Mouse (Mus musculus): Measurements from ENCODE around the gene Senp7. TPM values are rescaled to one million over a fixed set of nuclear protein-coding genes. Genes with fewer than 3 reads are reported as not detected.
A peak's percentile ranks its signal among the peaks of the same experiment; 100 is the strongest.

The Senp7 gene
- polyA plus RNA-seq, 1 experiment: 45.1 TPM

- no peak for TF ChIP-seq CTCF (IDR thresholded peaks at IDR 0.05; ENCODE audit: borderline replicate concordance, extremely low read depth, insufficient read depth, insufficient read length)
- peak; percentile 91 for TF ChIP-seq POLR2A (IDR thresholded peaks at IDR 0.05; ENCODE audit: borderline replicate concordance, extremely low read depth, insufficient read depth, insufficient read length, poor library complexity, severe bottlenecking)
- peak; percentile 97 for DNase-seq (ENCODE audit: low read depth)
Observed at GRCm38 (mm10) chr16:56037138-56038010, 10.8 kb upstream of the Senp7 start, which contains the start of gene Trmt10c. TSS of gene Trmt10c (minus strand) at chr16:56037819.

GRCm38 (mm10) chr16:56038090-56038489 is 10.0 kb upstream of the Senp7 start:
- no peak for DNase-seq (ENCODE audit: low read depth)
- TF ChIP-seq POLR2A (IDR thresholded peaks at IDR 0.05; ENCODE audit: borderline replicate concordance, extremely low read depth, insufficient read depth, insufficient read length, poor library complexity, severe bottlenecking) (no peak), CTCF (IDR thresholded peaks at IDR 0.05; ENCODE audit: borderline replicate concordance, extremely low read depth, insufficient read depth, insufficient read length) (no peak)

GRCm38 (mm10) chr16:56055911-56056310 is 7.8 kb downstream of the Senp7 start:
- TF ChIP-seq CTCF (IDR thresholded peaks at IDR 0.05; ENCODE audit: borderline replicate concordance, extremely low read depth, insufficient read depth, insufficient read length) (no peak), POLR2A (IDR thresholded peaks at IDR 0.05; ENCODE audit: borderline replicate concordance, extremely low read depth, insufficient read depth, insufficient read length, poor library complexity, severe bottlenecking) (no peak)
- DNase-seq (ENCODE audit: low read depth): no peak

GRCm38 (mm10) chr16:56056944-56057590 is 8.9 kb downstream of the Senp7 start:
- peak; percentile 75 for DNase-seq (ENCODE audit: low read depth)
- TF ChIP-seq CTCF (IDR thresholded peaks at IDR 0.05; ENCODE audit: borderline replicate concordance, extremely low read depth, insufficient read depth, insufficient read length) (no peak), POLR2A (IDR thresholded peaks at IDR 0.05; ENCODE audit: borderline replicate concordance, extremely low read depth, insufficient read depth, insufficient read length, poor library complexity, severe bottlenecking) (no peak)

- TF ChIP-seq CTCF (IDR thresholded peaks at IDR 0.05; ENCODE audit: borderline replicate concordance, extremely low read depth, insufficient read depth, insufficient read length): no peak
- no peak for TF ChIP-seq POLR2A (IDR thresholded peaks at IDR 0.05; ENCODE audit: borderline replicate concordance, extremely low read depth, insufficient read depth, insufficient read length, poor library complexity, severe bottlenecking)
- no peak for DNase-seq (ENCODE audit: low read depth)
Observed at GRCm38 (mm10) chr16:56058151-56058550, 10.0 kb downstream of the Senp7 start.

GRCm38 (mm10) chr16:56061995-56062594 is 14.0 kb downstream of the Senp7 start:
- no peak for TF ChIP-seq POLR2A (IDR thresholded peaks at IDR 0.05; ENCODE audit: borderline replicate concordance, extremely low read depth, insufficient read depth, insufficient read length, poor library complexity, severe bottlenecking)
- DNase-seq (ENCODE audit: low read depth): no peak

- no peak for DNase-seq (ENCODE audit: low read depth)
- TF ChIP-seq POLR2A (IDR thresholded peaks at IDR 0.05; ENCODE audit: borderline replicate concordance, extremely low read depth, insufficient read depth, insufficient read length, poor library complexity, severe bottlenecking) (no peak), CTCF (IDR thresholded peaks at IDR 0.05; ENCODE audit: borderline replicate concordance, extremely low read depth, insufficient read depth, insufficient read length) (no peak)
Observed at GRCm38 (mm10) chr16:56062981-56063380, 14.8 kb downstream of the Senp7 start.

- DNase-seq (ENCODE audit: low read depth): peak; percentile 94
- peak; percentile 50; the same call in 1 of the 2 replicates for TF ChIP-seq CTCF (IDR thresholded peaks at IDR 0.05; ENCODE audit: borderline replicate concordance, extremely low read depth, insufficient read depth, insufficient read length)
- no peak for TF ChIP-seq POLR2A (IDR thresholded peaks at IDR 0.05; ENCODE audit: borderline replicate concordance, extremely low read depth, insufficient read depth, insufficient read length, poor library complexity, severe bottlenecking)
Observed at GRCm38 (mm10) chr16:56064334-56064990, 16.3 kb downstream of the Senp7 start.

- no peak for DNase-seq (ENCODE audit: low read depth)
- no peak for TF ChIP-seq CTCF (IDR thresholded peaks at IDR 0.05; ENCODE audit: borderline replicate concordance, extremely low read depth, insufficient read depth, insufficient read length)
- TF ChIP-seq POLR2A (IDR thresholded peaks at IDR 0.05; ENCODE audit: borderline replicate concordance, extremely low read depth, insufficient read depth, insufficient read length, poor library complexity, severe bottlenecking): no peak
Observed at GRCm38 (mm10) chr16:56066113-56066512, 18.0 kb downstream of the Senp7 start.

GRCm38 (mm10) chr16:56068523-56069070 is 20.5 kb downstream of the Senp7 start:
- TF ChIP-seq POLR2A (IDR thresholded peaks at IDR 0.05; ENCODE audit: borderline replicate concordance, extremely low read depth, insufficient read depth, insufficient read length, poor library complexity, severe bottlenecking): no peak
- TF ChIP-seq CTCF (IDR thresholded peaks at IDR 0.05; ENCODE audit: borderline replicate concordance, extremely low read depth, insufficient read depth, insufficient read length): no peak

More at GRCm38 (mm10) chr16:56068523-56069070, 20.5 kb downstream of the Senp7 start:
- no peak for DNase-seq (ENCODE audit: low read depth)

Measured in brain, embryonic 14.5 days (tissue).